Mouse (Mus musculus) E14TG2a.4 (cell line): ENCODE results near the gene Gm20388.

Experiments used
- CTCF ChIP-seq: conservative IDR thresholded peaks from 2 replicates; pipeline ENCODE4 v1.5.1; 2014; ENCODE audit warnings: low read length
- NANOG ChIP-seq: IDR thresholded peaks from 2 replicates; pipeline ENCODE4 v1.6.1; 2014; ENCODE audit warnings: borderline replicate concordance, low read length, mixed read lengths
- POU5F1 ChIP-seq: IDR thresholded peaks from 2 replicates; pipeline ENCODE4 v1.6.1; 2014; ENCODE audit warnings: low read length, borderline replicate concordance

DNA sequence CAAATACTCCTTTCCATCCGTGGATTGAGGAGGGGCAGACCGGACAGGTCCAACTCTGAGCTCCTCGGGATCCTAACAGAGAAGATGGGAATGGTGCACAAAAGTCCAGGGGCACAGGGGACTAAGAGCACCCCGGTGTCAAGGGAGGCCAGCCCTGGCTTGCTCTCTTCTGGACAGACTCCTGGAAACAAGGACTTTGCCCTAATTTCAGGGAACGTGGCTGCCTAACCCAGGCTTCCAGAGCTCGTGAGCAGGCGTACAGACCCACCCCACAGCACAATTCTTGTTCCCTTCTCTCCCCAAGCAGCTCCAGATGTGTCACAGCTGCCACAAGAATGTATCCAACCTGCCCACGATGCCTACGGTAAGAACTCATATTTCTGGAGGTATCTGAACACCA lies 2715.2 kb downstream of the Gm20388 start:
- no peak for TF ChIP-seq CTCF
- no peak for TF ChIP-seq NANOG
- no peak for TF ChIP-seq POU5F1
